Mouse (Mus musculus) hindbrain, embryonic 14.5 days (tissue): ENCODE data around the gene Slc8a2. TPM values are rescaled to one million over a fixed set of nuclear protein-coding genes. Genes with fewer than 3 reads are reported as not detected.
A peak's percentile ranks its signal among the peaks of the same experiment; 100 is the strongest.

ENCODE experiments used
- ATAC-seq: fragments of 200-750 bp; cut with Nextera tagmentation; 2 replicates; pipeline ENCODE4 v1.8.0; 2017; ENCODE audit warnings: moderate number of reproducible peaks, mild to moderate bottlenecking, moderate TSS enrichment, moderate library complexity; ENCODE audit not compliant: low FRiP score
- DNase-seq: peaks from one replicate; pipeline ENCODE4 v3.0.0-alpha.2; 2015; ENCODE audit warnings: low spot score
- H3K27ac ChIP-seq: fragments of 300-500 bp; sonication (generic); 2 replicates; pipeline ENCODE4 v1.5.1; 2014; ENCODE audit warnings: mild to moderate bottlenecking, moderate library complexity
- H3K27me3 ChIP-seq: fragments of 300-500 bp; sonication (generic); 2 replicates; pipeline ENCODE4 v1.6.1; 2014; ENCODE audit warnings: mild to moderate bottlenecking, low read length, mixed read lengths; ENCODE audit not compliant: control insufficient read depth, insufficient read depth
- H3K36me3 ChIP-seq: fragments of 300-500 bp; sonication (generic); replicated peaks from 2 replicates; pipeline ENCODE4 v1.6.1; 2014; ENCODE audit not compliant: control insufficient read depth, insufficient read depth
- H3K4me1 ChIP-seq: fragments of 300-500 bp; sonication (generic); replicated peaks from 2 replicates; pipeline ENCODE4 v1.6.1; 2014; ENCODE audit warnings: antibody characterized with exemption, low read length, mixed read lengths; ENCODE audit not compliant: control insufficient read depth, insufficient read depth
- H3K4me2 ChIP-seq: fragments of 300-500 bp; sonication (generic); replicated peaks from 2 replicates; pipeline ENCODE4 v1.6.1; 2014; ENCODE audit warnings: mild to moderate bottlenecking, moderate library complexity
- H3K4me3 ChIP-seq: fragments of 300-500 bp; sonication (generic); replicated peaks from 2 replicates; pipeline ENCODE4 v1.5.1; 2014; ENCODE audit warnings: mild to moderate bottlenecking, low read length
- H3K9ac ChIP-seq: fragments of 300-500 bp; sonication (generic); 2 replicates; pipeline ENCODE4 v1.6.1; 2014
- H3K9me3 ChIP-seq: fragments of 300-500 bp; sonication (generic); 2 replicates; pipeline ENCODE4 v1.6.1; 2016; ENCODE audit warnings: low read length; ENCODE audit not compliant: control insufficient read depth
- WGBS: fragments of 180-500 bp; shearing (Covaris S2); extraction: QIAGEN DNeasy Blood & Tissue Kit; methylation state at CpG from one replicate; pipeline ENCODE4 v1.1.7; 2014; 5-methylcytosine and 5-hydroxymethylcytosine counted together
- polyA plus RNA-seq: library from polyadenylated mRNA; unstranded; fragments of >200 nt; fragmentation: Nextera tagmentation; extraction: Ambion mirVana; gene quantifications from 2 replicates; pipeline ENCODE4 v1.2.1, GENCODE M21; 2014

Gene Slc8a2
- polyA plus RNA-seq = 0.95 and 1.4 TPM in 2 replicates

GRCm38 (mm10) chr7:16129421-16129845 lies at the start of gene Slc8a2:
Gene Slc8a2 (plus strand): TSS chr7:16129826.
- DNase-seq (peak; percentile 83), ATAC-seq (peak; percentile 86)
- peak within 1 kb of the TSS; percentile 74 for H3K4me2 ChIP-seq
- WGBS = 2% methylated on average over 12 of the region's 12 CpGs
- H3K27ac ChIP-seq = peak within 1 kb of the TSS; percentile 81
- H3K9ac ChIP-seq = peak within 1 kb of the TSS; percentile 67
- H3K4me3 ChIP-seq = peak within 1 kb of the TSS; percentile 47
- peaks cover 49% of the 10 kb centered on the region for H3K4me1 ChIP-seq
- H3K9me3 ChIP-seq = no peaks in the 10 kb centered on the region
- H3K36me3 ChIP-seq = peaks cover 5% of the 10 kb centered on the region; the same call in 1 of the 2 replicates
- H3K27me3 ChIP-seq = no peaks in the 10 kb centered on the region

- Histone ChIP-seq H3K4me3 (no peak overlapping the region), H3K4me2 (no peak overlapping the region), H3K27me3 (no peaks in the 10 kb centered on the region), H3K4me1 (no peaks in the 10 kb centered on the region), H3K9me3 (no peaks in the 10 kb centered on the region), H3K9ac (no peak overlapping the region), H3K27ac (no peak overlapping the region), H3K36me3 (no peaks in the 10 kb centered on the region)
- ATAC-seq = no peak
- DNase-seq = no peak
- 61% methylated on average over 1 of the region's 1 CpGs for WGBS
These were observed 49.7 kb upstream of the Slc8a2 start for GRCm38 (mm10) chr7:16079947-16080346.

DNA sequence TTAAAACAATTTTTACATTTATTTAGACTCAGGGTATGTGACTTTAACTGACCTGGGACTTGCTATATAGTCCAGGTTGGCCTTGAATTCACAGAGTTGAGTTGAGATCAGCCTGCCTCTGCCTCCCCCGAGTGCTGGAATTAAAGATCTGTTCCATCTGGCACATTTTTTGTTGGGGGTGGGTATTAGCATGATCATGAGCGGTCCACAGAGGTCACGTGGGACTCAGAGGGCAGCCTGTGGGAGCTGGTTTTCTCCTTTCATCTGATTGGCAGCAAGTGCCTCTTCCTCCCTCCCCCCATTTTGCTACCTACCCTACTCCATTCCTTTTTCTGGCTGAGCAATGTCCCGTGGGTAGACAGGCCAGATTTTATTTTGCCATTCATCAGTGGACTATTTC lies 49.0 kb upstream of the Slc8a2 start:
- no peaks in the 10 kb centered on the region for H3K27me3 ChIP-seq
- no peaks in the 10 kb centered on the region for H3K4me1 ChIP-seq
- no peaks in the 10 kb centered on the region for H3K9me3 ChIP-seq
- WGBS = 64% methylated on average over 4 of the region's 4 CpGs
- no peak overlapping the region for H3K4me3 ChIP-seq
- H3K27ac ChIP-seq = no peak overlapping the region
- H3K9ac ChIP-seq = no peak overlapping the region
- H3K36me3 ChIP-seq = no peaks in the 10 kb centered on the region
- DNase-seq (no peak), ATAC-seq (no peak)
- H3K4me2 ChIP-seq = no peak overlapping the region

DNA sequence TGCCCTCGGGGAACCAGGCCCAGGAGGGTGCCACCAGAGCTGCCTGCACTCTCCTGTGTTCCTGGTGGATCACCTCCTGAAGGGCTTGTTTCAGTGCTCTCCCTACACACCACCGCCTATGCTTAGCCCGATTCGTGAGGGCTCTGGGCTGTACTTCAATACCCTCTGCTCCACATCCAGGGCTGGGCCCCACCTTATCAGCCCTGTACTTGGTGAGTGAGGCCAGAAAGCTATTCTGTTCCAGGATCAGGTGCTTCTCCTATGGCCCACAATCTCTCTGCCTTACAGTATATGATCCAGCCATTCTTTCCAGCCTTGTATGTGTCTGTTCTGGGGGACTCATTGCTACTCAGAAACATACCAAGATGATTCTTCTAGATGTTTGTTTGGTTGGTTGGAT lies 46.3 kb upstream of the Slc8a2 start:
- 59% methylated on average over 4 of the region's 4 CpGs for WGBS
- Histone ChIP-seq H3K9ac (no peak overlapping the region), H3K27ac (no peak overlapping the region), H3K4me1 (no peaks in the 10 kb centered on the region), H3K4me3 (no peak overlapping the region), H3K36me3 (no peaks in the 10 kb centered on the region), H3K27me3 (no peaks in the 10 kb centered on the region), H3K9me3 (no peaks in the 10 kb centered on the region), H3K4me2 (no peak overlapping the region)
- DNase-seq (no peak), ATAC-seq (no peak)

- Histone ChIP-seq H3K4me3 (no peak overlapping the region), H3K4me2 (no peak overlapping the region), H3K4me1 (no peaks in the 10 kb centered on the region), H3K36me3 (no peaks in the 10 kb centered on the region), H3K9ac (no peak overlapping the region), H3K9me3 (no peaks in the 10 kb centered on the region), H3K27me3 (no peaks in the 10 kb centered on the region), H3K27ac (no peak overlapping the region)
- DNase-seq (no peak), ATAC-seq (no peak)
- 78% methylated on average over 2 of the region's 2 CpGs for WGBS
These were observed 42.0 kb upstream of the Slc8a2 start for GRCm38 (mm10) chr7:16087587-16087986.

- DNase-seq (no peak), ATAC-seq (no peak)
- H3K4me3 ChIP-seq = no peak overlapping the region
- WGBS = 77% methylated on average over 3 of the region's 3 CpGs
- no peak overlapping the region for H3K27ac ChIP-seq
- H3K4me2 ChIP-seq = no peak overlapping the region
- H3K9ac ChIP-seq = no peak overlapping the region
- H3K36me3 ChIP-seq = no peaks in the 10 kb centered on the region
- H3K9me3 ChIP-seq = no peaks in the 10 kb centered on the region
- H3K27me3 ChIP-seq = no peaks in the 10 kb centered on the region
- H3K4me1 ChIP-seq = peaks cover 7% of the 10 kb centered on the region
These were observed 35.0 kb upstream of the Slc8a2 start for GRCm38 (mm10) chr7:16094592-16094991.

GRCm38 (mm10) chr7:16098021-16099017 lies 31.3 kb upstream of the Slc8a2 start, which contains the start of gene Napa:
Gene Napa (plus strand): TSS chr7:16098458.
- peaks cover 14% of the 10 kb centered on the region for H3K4me1 ChIP-seq
- WGBS = under 1% methylated on average over 68 of the region's 68 CpGs
- no peaks in the 10 kb centered on the region for H3K9me3 ChIP-seq
- no peaks in the 10 kb centered on the region for H3K27me3 ChIP-seq
- H3K27ac ChIP-seq = peak within 1 kb of the TSS; percentile 89
- DNase-seq (peak; percentile 100), ATAC-seq (peak; percentile 97)
- H3K4me2 ChIP-seq = peak within 1 kb of the TSS; percentile 88
- H3K36me3 ChIP-seq = peaks cover 6% of the 10 kb centered on the region; the same call in 1 of the 2 replicates
- H3K4me3 ChIP-seq = peak within 1 kb of the TSS; percentile 96
- peak within 1 kb of the TSS; percentile 98 for H3K9ac ChIP-seq

GRCm38 (mm10) chr7:16099901-16100300 lies 29.7 kb upstream of the Slc8a2 start:
- Histone ChIP-seq H3K36me3 (peaks cover 11% of the 10 kb centered on the region; the same call in 1 of the 2 replicates), H3K27me3 (no peaks in the 10 kb centered on the region), H3K27ac (no peak overlapping the region), H3K9me3 (no peaks in the 10 kb centered on the region), H3K4me2 (peak overlapping the region; percentile 88), H3K9ac (peak overlapping the region; percentile 98; the same call in 1 of the 2 replicates), H3K4me3 (peak overlapping the region; percentile 96), H3K4me1 (peaks cover 20% of the 10 kb centered on the region)
- WGBS = 89% methylated on average over 4 of the region's 4 CpGs
- DNase-seq (no peak), ATAC-seq (no peak)

DNA sequence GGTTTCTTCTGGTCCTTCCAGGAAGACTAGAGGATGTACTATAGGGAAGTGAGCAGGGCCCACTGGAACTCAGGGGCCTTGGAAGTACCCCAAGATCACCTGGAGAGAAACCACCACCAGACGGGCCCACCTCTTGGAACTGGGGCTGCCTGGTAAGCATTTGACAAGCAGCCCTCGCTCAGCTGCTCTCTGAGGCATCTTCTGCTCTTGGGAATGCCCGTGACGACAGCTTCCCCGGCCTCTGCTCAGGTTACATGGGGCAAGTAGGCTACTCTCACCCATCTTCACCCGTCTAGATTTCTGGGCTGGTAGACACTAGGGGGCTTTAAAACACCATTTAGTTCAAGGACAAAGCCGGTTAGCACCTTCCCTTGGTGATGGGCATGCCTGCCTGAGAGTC lies 28.5 kb upstream of the Slc8a2 start:
- H3K4me3 ChIP-seq = no peak overlapping the region
- DNase-seq (no peak), ATAC-seq (no peak)
- WGBS = 75% methylated on average over 7 of the region's 7 CpGs
- H3K9me3 ChIP-seq = no peaks in the 10 kb centered on the region
- H3K36me3 ChIP-seq = peaks cover 20% of the 10 kb centered on the region; the same call in 1 of the 2 replicates
- no peak overlapping the region for H3K27ac ChIP-seq
- H3K4me2 ChIP-seq = no peak overlapping the region
- no peak overlapping the region for H3K9ac ChIP-seq
- peaks cover 20% of the 10 kb centered on the region for H3K4me1 ChIP-seq
- H3K27me3 ChIP-seq = no peaks in the 10 kb centered on the region
